Mouse (Mus musculus): ENCODE measurements around the gene Kansl3. TPM values are rescaled to one million over a fixed set of nuclear protein-coding genes. Genes with fewer than 3 reads are reported as not detected.

The Kansl3 gene
- polyA plus RNA-seq (2015; fragmentation: Nextera tagmentation; extraction: Ambion mirVana) = 43.6 and 46.2 TPM in 2 replicates

- Histone ChIP-seq H3K4me1 (ENCODE audit: control insufficient read depth, insufficient read depth, low read length) (peaks cover 14% of the 10 kb centered on the region), H3K27me3 (ENCODE audit: control insufficient read depth, insufficient read depth, low read length) (no peaks in the 10 kb centered on the region), H3K4me3 (ENCODE audit: low read length) (peak within 1 kb of the TSS; percentile 97), H3K36me3 (ENCODE audit: control insufficient read depth, insufficient read depth) (peaks cover 7% of the 10 kb centered on the region), H3K9ac (ENCODE audit: low read length) (peak within 1 kb of the TSS; percentile 98), H3K9me3 (replicated peaks; ENCODE audit: control insufficient read depth, low read length) (no peaks in the 10 kb centered on the region), H3K4me2 (ENCODE audit: low read depth, low read length) (peak within 1 kb of the TSS; percentile 91), H3K27ac (ENCODE audit: low read length) (peak within 1 kb of the TSS; percentile 85)
- ATAC-seq (replicated peaks; ENCODE audit: extremely low read depth, insufficient read depth, low FRiP score) = peak; percentile 82
- 3% methylated on average over 61 of the region's 61 CpGs for WGBS
These were observed at the start of gene Kansl3 for GRCm38 (mm10) chr1:36368969-36369645. TSS of gene Kansl3 (minus strand) at chr1:36369181.

GRCm38 (mm10) chr1:36404531-36404930 lies 35.5 kb upstream of the Kansl3 start:
- Histone ChIP-seq H3K4me2 (ENCODE audit: low read depth, low read length) (no peak overlapping the region), H3K9ac (ENCODE audit: low read length) (no peak overlapping the region), H3K27ac (ENCODE audit: low read length) (no peak overlapping the region), H3K9me3 (replicated peaks; ENCODE audit: control insufficient read depth, low read length) (no peaks in the 10 kb centered on the region), H3K4me3 (ENCODE audit: low read length) (no peak overlapping the region), H3K4me1 (ENCODE audit: control insufficient read depth, insufficient read depth, low read length) (no peaks in the 10 kb centered on the region), H3K27me3 (ENCODE audit: control insufficient read depth, insufficient read depth, low read length) (no peaks in the 10 kb centered on the region), H3K36me3 (ENCODE audit: control insufficient read depth, insufficient read depth) (no peaks in the 10 kb centered on the region)
- 61% methylated on average over 6 of the region's 6 CpGs for WGBS
- ATAC-seq (replicated peaks; ENCODE audit: extremely low read depth, insufficient read depth, low FRiP score) = no peak

GRCm38 (mm10) chr1:36401509-36401908 lies 32.5 kb upstream of the Kansl3 start:
- Histone ChIP-seq H3K27me3 (ENCODE audit: control insufficient read depth, insufficient read depth, low read length) (no peaks in the 10 kb centered on the region), H3K27ac (ENCODE audit: low read length) (no peak overlapping the region), H3K9ac (ENCODE audit: low read length) (no peak overlapping the region), H3K9me3 (replicated peaks; ENCODE audit: control insufficient read depth, low read length) (no peaks in the 10 kb centered on the region), H3K4me3 (ENCODE audit: low read length) (no peak overlapping the region), H3K4me2 (ENCODE audit: low read depth, low read length) (no peak overlapping the region), H3K36me3 (ENCODE audit: control insufficient read depth, insufficient read depth) (no peaks in the 10 kb centered on the region), H3K4me1 (ENCODE audit: control insufficient read depth, insufficient read depth, low read length) (no peaks in the 10 kb centered on the region)
- ATAC-seq (replicated peaks; ENCODE audit: extremely low read depth, insufficient read depth, low FRiP score) = no peak
- 78% methylated on average over 4 of the region's 4 CpGs for WGBS

- no peak overlapping the region for H3K4me2 ChIP-seq (ENCODE audit: low read depth, low read length)
- H3K9me3 ChIP-seq (replicated peaks; ENCODE audit: control insufficient read depth, low read length) = no peaks in the 10 kb centered on the region
- H3K4me3 ChIP-seq (ENCODE audit: low read length) = no peak overlapping the region
- no peaks in the 10 kb centered on the region for H3K27me3 ChIP-seq (ENCODE audit: control insufficient read depth, insufficient read depth, low read length)
- no peaks in the 10 kb centered on the region for H3K36me3 ChIP-seq (ENCODE audit: control insufficient read depth, insufficient read depth)
- no peak for ATAC-seq (replicated peaks; ENCODE audit: extremely low read depth, insufficient read depth, low FRiP score)
- 21% methylated on average over 6 of the region's 6 CpGs for WGBS
- H3K4me1 ChIP-seq (ENCODE audit: control insufficient read depth, insufficient read depth, low read length) = no peaks in the 10 kb centered on the region
- no peak overlapping the region for H3K9ac ChIP-seq (ENCODE audit: low read length)
- no peak overlapping the region for H3K27ac ChIP-seq (ENCODE audit: low read length)
These were observed 28.1 kb upstream of the Kansl3 start for GRCm38 (mm10) chr1:36397041-36397440.

- ATAC-seq (replicated peaks; ENCODE audit: extremely low read depth, insufficient read depth, low FRiP score) = no peak
- WGBS = 71% methylated on average over 4 of the region's 4 CpGs
These were observed 10.6 kb upstream of the Kansl3 start for GRCm38 (mm10) chr1:36379582-36379981.

GRCm38 (mm10) chr1:36378880-36379279 lies 9.9 kb upstream of the Kansl3 start:
- no peak for ATAC-seq (replicated peaks; ENCODE audit: extremely low read depth, insufficient read depth, low FRiP score)
- H3K27me3 ChIP-seq (ENCODE audit: control insufficient read depth, insufficient read depth, low read length) = no peaks in the 10 kb centered on the region
- no peak overlapping the region for H3K4me3 ChIP-seq (ENCODE audit: low read length)
- no peak overlapping the region for H3K4me2 ChIP-seq (ENCODE audit: low read depth, low read length)
- 65% methylated on average over 6 of the region's 6 CpGs for whole genome bisulfite sequencing
- H3K4me1 ChIP-seq (ENCODE audit: control insufficient read depth, insufficient read depth, low read length) = no peaks in the 10 kb centered on the region
- H3K9me3 ChIP-seq (replicated peaks; ENCODE audit: control insufficient read depth, low read length) = no peaks in the 10 kb centered on the region
- no peaks in the 10 kb centered on the region for H3K36me3 ChIP-seq (ENCODE audit: control insufficient read depth, insufficient read depth)
- H3K9ac ChIP-seq (ENCODE audit: low read length) = no peak overlapping the region
- H3K27ac ChIP-seq (ENCODE audit: low read length) = no peak overlapping the region

More at GRCm38 (mm10) chr1:36379582-36379981, 10.6 kb upstream of the Kansl3 start:
- Histone ChIP-seq H3K27ac (ENCODE audit: low read length) (no peak overlapping the region), H3K4me2 (ENCODE audit: low read depth, low read length) (no peak overlapping the region), H3K9me3 (replicated peaks; ENCODE audit: control insufficient read depth, low read length) (no peaks in the 10 kb centered on the region), H3K36me3 (ENCODE audit: control insufficient read depth, insufficient read depth) (no peaks in the 10 kb centered on the region), H3K4me1 (ENCODE audit: control insufficient read depth, insufficient read depth, low read length) (no peaks in the 10 kb centered on the region), H3K27me3 (ENCODE audit: control insufficient read depth, insufficient read depth, low read length) (no peaks in the 10 kb centered on the region), H3K9ac (ENCODE audit: low read length) (no peak overlapping the region), H3K4me3 (ENCODE audit: low read length) (no peak overlapping the region)

GRCm38 (mm10) chr1:36371934-36372845 lies 3.2 kb upstream of the Kansl3 start, which contains the start of gene Fer1l5:
TSS of gene Fer1l5 (plus strand) at chr1:36372291.
- peaks cover 10% of the 10 kb centered on the region for H3K4me1 ChIP-seq (ENCODE audit: control insufficient read depth, insufficient read depth, low read length)
- 66% methylated on average over 10 of the region's 10 CpGs for WGBS

GRCm38 (mm10) chr1:36370918-36371317 lies 1.9 kb upstream of the Kansl3 start:
- WGBS = 76% methylated on average over 6 of the region's 6 CpGs

More at GRCm38 (mm10) chr1:36371934-36372845, 3.2 kb upstream of the Kansl3 start, which contains the start of gene Fer1l5:
- Histone ChIP-seq H3K9ac (ENCODE audit: low read length) (no peak within 1 kb of the TSS), H3K27me3 (ENCODE audit: control insufficient read depth, insufficient read depth, low read length) (no peaks in the 10 kb centered on the region), H3K4me2 (ENCODE audit: low read depth, low read length) (no peak within 1 kb of the TSS), H3K27ac (ENCODE audit: low read length) (no peak within 1 kb of the TSS), H3K9me3 (replicated peaks; ENCODE audit: control insufficient read depth, low read length) (no peaks in the 10 kb centered on the region), H3K36me3 (ENCODE audit: control insufficient read depth, insufficient read depth) (no peaks in the 10 kb centered on the region), H3K4me3 (ENCODE audit: low read length) (no peak within 1 kb of the TSS)
- no peak for ATAC-seq (replicated peaks; ENCODE audit: extremely low read depth, insufficient read depth, low FRiP score)

More at GRCm38 (mm10) chr1:36370918-36371317, 1.9 kb upstream of the Kansl3 start:
- Histone ChIP-seq H3K4me3 (ENCODE audit: low read length) (no peak overlapping the region), H3K27me3 (ENCODE audit: control insufficient read depth, insufficient read depth, low read length) (no peaks in the 10 kb centered on the region), H3K9me3 (replicated peaks; ENCODE audit: control insufficient read depth, low read length) (no peaks in the 10 kb centered on the region), H3K9ac (ENCODE audit: low read length) (no peak overlapping the region), H3K4me1 (ENCODE audit: control insufficient read depth, insufficient read depth, low read length) (peaks cover 14% of the 10 kb centered on the region), H3K27ac (ENCODE audit: low read length) (no peak overlapping the region), H3K36me3 (ENCODE audit: control insufficient read depth, insufficient read depth) (no peaks in the 10 kb centered on the region), H3K4me2 (ENCODE audit: low read depth, low read length) (no peak overlapping the region)
- no peak for ATAC-seq (replicated peaks; ENCODE audit: extremely low read depth, insufficient read depth, low FRiP score)
